Mouse (Mus musculus): Measurements from ENCODE around the gene Esp6.
"Not testable (repeated sequence)": the region's sequence is repeated elsewhere in the genome, so short reads cannot be mapped to it uniquely, and the experiment has no call there.

The Esp6 gene

GRCm38 (mm10) chr17:40561207-40561606 lies at the start of gene Esp6:
TSS of gene Esp6 (plus strand) at chr17:40561507.
- no peak for DNase-seq (ENCODE audit: low read depth)

- DNase-seq (ENCODE audit: low read depth): no peak
These were observed 41.5 kb upstream of the Esp6 start, which contains the start of gene Esp8 for GRCm38 (mm10) chr17:40519818-40520217. TSS of gene Esp8 (plus strand) at chr17:40520022.

GRCm38 (mm10) chr17:40529813-40530212 lies 31.5 kb upstream of the Esp6 start:
- DNase-seq (ENCODE audit: low read depth): no peak

- no peak for DNase-seq (ENCODE audit: low read depth)
These were observed 30.2 kb upstream of the Esp6 start for GRCm38 (mm10) chr17:40531147-40531546.

GRCm38 (mm10) chr17:40547005-40547404 lies 14.3 kb upstream of the Esp6 start:
- not testable (repeated sequence) for DNase-seq (ENCODE audit: low read depth)

GRCm38 (mm10) chr17:40553470-40553869 lies 7.8 kb upstream of the Esp6 start:
- DNase-seq (ENCODE audit: low read depth): no peak

- not testable (repeated sequence) for DNase-seq (ENCODE audit: low read depth)
These were observed 22.6 kb downstream of the Esp6 start for GRCm38 (mm10) chr17:40583906-40584305.

- DNase-seq (ENCODE audit: low read depth): no peak
These were observed 30.0 kb downstream of the Esp6 start for GRCm38 (mm10) chr17:40591297-40591696.

GRCm38 (mm10) chr17:40598294-40598693 lies 37.0 kb downstream of the Esp6 start, which contains the start of gene Esp4:
TSS of gene Esp4 (plus strand) at chr17:40598594.
- no peak for DNase-seq (ENCODE audit: low read depth)
